Mouse (Mus musculus) spleen, adult 2 months (tissue): Measurements from ENCODE around the gene Cnpy4. TPM values are rescaled to one million over a fixed set of nuclear protein-coding genes. Genes with fewer than 3 reads are reported as not detected.
"Not testable (repeated sequence)": the region's sequence is repeated elsewhere in the genome, so short reads cannot be mapped to it uniquely, and the experiment has no call there.

Source experiments
- DNase-seq, 2 experiments: peaks; one replicate each; pipeline versions ENCODE4 v3.0.0 to v3.0.0-alpha.2; 2012 to 2021; ENCODE audit warnings: low spot score in 2 of 2, low read depth in 1 of 2
- H3K27ac ChIP-seq: fragments of 200-500 bp; 2 replicates; pipeline ENCODE4 v1.5.1; 2012; ENCODE audit warnings: low read length, inconsistent platforms; ENCODE audit not compliant: insufficient read depth
- H3K27me3 ChIP-seq: fragments of 200-500 bp; 2 replicates; pipeline ENCODE4 v1.6.1; 2012; ENCODE audit warnings: mild to moderate bottlenecking, moderate library complexity, low read length, inconsistent platforms; ENCODE audit not compliant: control insufficient read depth, insufficient read depth
- H3K36me3 ChIP-seq: fragments of 200-500 bp; 2 replicates; pipeline ENCODE4 v1.6.1; 2012; ENCODE audit warnings: mild to moderate bottlenecking, low read length, inconsistent platforms; ENCODE audit not compliant: control insufficient read depth, insufficient read depth
- H3K4me1 ChIP-seq: fragments of 200-500 bp; 2 replicates; pipeline ENCODE4 v1.6.1; 2011; ENCODE audit warnings: inconsistent platforms; ENCODE audit not compliant: control insufficient read depth, insufficient read depth, insufficient read length
- H3K4me3 ChIP-seq: fragments of 200-500 bp; 2 replicates; pipeline ENCODE4 v1.5.1; 2011; ENCODE audit warnings: mild to moderate bottlenecking, inconsistent platforms; ENCODE audit not compliant: insufficient read depth, insufficient read length; ENCODE audit errors: extremely low read depth
- CTCF ChIP-seq: fragments of 200-500 bp; IDR thresholded peaks from 2 replicates; pipeline ENCODE4 v1.5.1; 2011; ENCODE audit warnings: mild to moderate bottlenecking, inconsistent platforms; ENCODE audit not compliant: insufficient read depth, insufficient read length, insufficient replicate concordance; ENCODE audit errors: extremely low read depth
- POLR2A ChIP-seq: fragments of 200-500 bp; IDR thresholded peaks from 2 replicates; pipeline ENCODE4 v1.6.1; 2011; ENCODE audit warnings: low read depth, low read length, inconsistent platforms
- WGBS: fragments of 180-500 bp; shearing (Covaris S2); methylation state at CpG from one replicate; pipeline ENCODE4 v1.1.7; 2018; 5-methylcytosine and 5-hydroxymethylcytosine counted together
- polyA plus RNA-seq: library from polyadenylated mRNA; depleted of rRNA; stranded (reverse); fragments of >200 nt; gene quantifications from 2 replicates; pipeline ENCODE4 v1.2.3, GENCODE M21; 2012

Cnpy4 gene
- polyA plus RNA-seq, 1 experiment, result 4.3 TPM

DNA sequence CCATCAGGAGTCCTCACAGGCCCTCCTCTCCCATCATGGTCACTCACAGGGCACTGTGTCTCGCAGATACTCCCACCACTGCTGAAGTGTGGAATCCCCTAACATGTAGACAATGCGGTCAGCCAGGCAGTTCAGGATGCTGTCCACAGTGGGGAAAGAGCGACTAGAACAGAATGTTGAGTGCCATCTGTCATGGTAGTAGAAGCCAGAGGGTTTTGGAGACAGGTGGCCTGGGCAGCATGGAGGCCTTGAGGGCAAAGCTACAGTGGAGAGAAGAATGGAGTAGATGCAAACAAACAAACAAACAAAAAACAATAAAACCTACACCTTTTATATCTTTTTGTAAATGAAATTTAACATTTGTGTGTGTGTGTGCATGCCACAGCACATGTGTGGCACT lies 14.8 kb downstream of the Cnpy4 start:
- Histone ChIP-seq H3K36me3 (no peaks in the 10 kb centered on the region), H3K4me3 (no peak overlapping the region), H3K4me1 (no peaks in the 10 kb centered on the region), H3K27me3 (no peaks in the 10 kb centered on the region), H3K27ac (no peak overlapping the region)
- TF ChIP-seq POLR2A (no peak), CTCF (no peak)
- WGBS, result 93% methylated on average over 3 of the region's 3 CpGs
- no peak for DNase-seq

DNA sequence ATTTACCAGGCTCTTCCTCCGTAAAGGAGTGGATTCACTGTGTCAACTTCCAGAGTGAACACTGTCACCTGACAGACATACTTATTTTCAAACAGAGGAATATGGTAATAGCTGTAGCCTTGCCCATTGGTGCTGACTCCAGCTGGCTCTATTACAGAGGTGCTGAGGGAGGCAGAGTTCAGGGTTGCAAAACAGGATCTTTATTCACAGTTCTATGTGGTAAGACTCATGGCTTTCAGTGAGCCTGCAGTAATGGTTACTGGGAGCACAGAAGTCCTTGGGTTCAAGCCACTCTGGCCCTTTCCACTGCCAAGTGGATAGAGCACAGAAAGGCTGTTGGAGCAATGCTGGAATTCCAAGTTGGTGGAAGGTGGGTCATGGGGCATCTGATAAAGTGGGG lies 20.0 kb downstream of the Cnpy4 start:
- Histone ChIP-seq H3K27ac (no peak overlapping the region), H3K36me3 (no peaks in the 10 kb centered on the region), H3K27me3 (no peaks in the 10 kb centered on the region), H3K4me3 (no peak overlapping the region), H3K4me1 (no peaks in the 10 kb centered on the region)
- WGBS, result 78% methylated on average over 1 of the region's 1 CpGs
- no peak for TF ChIP-seq POLR2A
- TF ChIP-seq CTCF, result no peak
- DNase-seq, result no peak

GRCm38 (mm10) chr5:138207873-138208272 lies 20.6 kb downstream of the Cnpy4 start:
- TF ChIP-seq CTCF, result no peak
- TF ChIP-seq POLR2A, result no peak
- no peak for DNase-seq
- Histone ChIP-seq H3K27me3 (no peaks in the 10 kb centered on the region), H3K4me1 (no peaks in the 10 kb centered on the region), H3K27ac (no peak overlapping the region), H3K36me3 (no peaks in the 10 kb centered on the region), H3K4me3 (no peak overlapping the region)
- 86% methylated on average over 4 of the region's 4 CpGs for WGBS

- not testable (repeated sequence) for H3K4me3 ChIP-seq, H3K27me3 ChIP-seq, H3K36me3 ChIP-seq, H3K4me1 ChIP-seq, DNase-seq, H3K27ac ChIP-seq
- 86% methylated on average over 13 of the region's 13 CpGs for WGBS
Measured at GRCm38 (mm10) chr5:138216632-138217031, 29.3 kb downstream of the Cnpy4 start.

- H3K4me3 ChIP-seq, result no peak overlapping the region
- no peak for DNase-seq
- no peaks in the 10 kb centered on the region for H3K36me3 ChIP-seq
- H3K4me1 ChIP-seq, result no peaks in the 10 kb centered on the region
- TF ChIP-seq CTCF, result no peak
- TF ChIP-seq POLR2A, result no peak
- H3K27me3 ChIP-seq, result no peaks in the 10 kb centered on the region
- H3K27ac ChIP-seq, result no peak overlapping the region
- WGBS, result 71% methylated on average over 2 of the region's 2 CpGs
Measured at GRCm38 (mm10) chr5:138219864-138220263, 32.6 kb downstream of the Cnpy4 start.

DNA sequence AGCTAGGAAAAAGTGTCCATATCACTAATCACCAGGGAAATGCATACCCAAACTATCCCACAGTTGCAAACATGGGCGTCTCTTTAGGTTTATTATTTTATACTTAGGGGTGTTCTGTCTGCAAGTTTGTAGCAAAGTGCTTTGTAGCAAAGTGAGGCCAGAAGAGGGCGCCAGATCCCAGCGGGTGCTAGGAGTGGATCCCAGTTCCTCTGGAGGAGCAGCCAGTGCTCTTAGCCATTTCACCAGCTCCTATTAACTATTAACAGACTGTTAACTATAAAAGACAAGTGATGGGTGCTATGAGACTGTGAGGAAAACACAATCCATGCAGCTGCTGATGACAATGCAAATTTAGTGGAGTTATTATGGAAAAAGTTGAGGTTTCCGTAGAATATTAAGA lies 34.8 kb downstream of the Cnpy4 start:
- TF ChIP-seq CTCF (peak; percentile 80; the same call in 1 of the 2 replicates), POLR2A (no peak)
- Histone ChIP-seq H3K27ac (no peak overlapping the region), H3K4me1 (no peaks in the 10 kb centered on the region; the same call in 1 of the 2 replicates), H3K27me3 (no peaks in the 10 kb centered on the region), H3K4me3 (no peak overlapping the region), H3K36me3 (no peaks in the 10 kb centered on the region)
- WGBS, result 18% methylated on average over 4 of the region's 4 CpGs
- peak; percentile 29 to 86 for DNase-seq

DNA sequence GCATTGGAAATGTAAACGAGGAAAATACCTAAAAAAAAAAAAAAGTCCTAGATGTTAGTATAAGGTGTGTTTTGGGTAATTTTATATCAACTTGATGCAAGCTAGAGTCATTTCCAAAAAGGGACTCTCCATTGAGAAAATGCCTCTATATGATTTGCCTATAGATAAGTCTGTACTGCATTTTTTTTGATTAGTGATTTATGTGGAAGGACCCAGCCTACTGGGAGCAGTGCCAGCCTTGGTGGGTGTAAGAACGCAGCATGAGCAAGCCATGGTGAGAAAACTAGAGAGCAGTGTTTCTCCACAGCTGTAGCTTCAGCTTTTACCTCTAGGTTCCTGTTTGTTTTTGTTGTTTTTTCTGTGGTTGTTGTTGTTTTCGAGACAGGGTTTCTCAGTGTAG lies 36.0 kb downstream of the Cnpy4 start:
- Histone ChIP-seq H3K36me3 (no peaks in the 10 kb centered on the region), H3K27ac (no peak overlapping the region), H3K27me3 (no peaks in the 10 kb centered on the region), H3K4me3 (no peak overlapping the region), H3K4me1 (peaks cover 1% of the 10 kb centered on the region; the same call in 1 of the 2 replicates)
- DNase-seq, result no peak
- TF ChIP-seq CTCF, result no peak
- no peak for TF ChIP-seq POLR2A
- 51% methylated on average over 3 of the region's 3 CpGs for WGBS
